Mouse (Mus musculus): ENCODE data around the gene Elovl2. TPM values are rescaled to one million over a fixed set of nuclear protein-coding genes. Genes with fewer than 3 reads are reported as not detected.

Gene Elovl2
- total RNA-seq, 4 experiments from 2014 or later, result 0.09 to 0.11 TPM; not detected in 2

- peak in 1 of 2 experiments; percentile 7 for DNase-seq (ENCODE audit: low spot score in 2 of 2)
These were observed 73.9 kb downstream of the Elovl2 start for GRCm38 (mm10) chr13:41146271-41146670.

GRCm38 (mm10) chr13:41145433-41145970 is 74.7 kb downstream of the Elovl2 start:
- DNase-seq (ENCODE audit: low spot score in 2 of 2), result no peak

GRCm38 (mm10) chr13:41134901-41135300 is 85.3 kb downstream of the Elovl2 start:
- no peak for DNase-seq (ENCODE audit: low spot score in 2 of 2)

Other genes starting within 250 kb of the Elovl2 start
- 10 to 100 TPM; 24.0 to 26.8 (median 25.4) TPM for gene Pak1ip1, start 219.4 kb downstream of the Elovl2 start, total RNA-seq (2022)
- 10 to 100 TPM; 61.9 to 77.7 (median 67.6) TPM for gene Tmem14c, start 204.1 kb downstream of the Elovl2 start, total RNA-seq (2022)
- gene Mak, start 140.7 kb downstream of the Elovl2 start, total RNA-seq (2022), result not detected
- not detected for gene Gcm2, start 109.4 kb downstream of the Elovl2 start, total RNA-seq (2022)
- gene Sycp2l, start 106.1 kb downstream of the Elovl2 start, total RNA-seq (2022), result not detected
- gene Smim13, start 29.4 kb upstream of the Elovl2 start, total RNA-seq (2022), result 10 to 100 TPM; 37.3 to 49.1 (median 39.6) TPM
- gene Gm17364, start 53.6 kb upstream of the Elovl2 start, total RNA-seq (2022), result not detected